In the genomic region with DNA sequence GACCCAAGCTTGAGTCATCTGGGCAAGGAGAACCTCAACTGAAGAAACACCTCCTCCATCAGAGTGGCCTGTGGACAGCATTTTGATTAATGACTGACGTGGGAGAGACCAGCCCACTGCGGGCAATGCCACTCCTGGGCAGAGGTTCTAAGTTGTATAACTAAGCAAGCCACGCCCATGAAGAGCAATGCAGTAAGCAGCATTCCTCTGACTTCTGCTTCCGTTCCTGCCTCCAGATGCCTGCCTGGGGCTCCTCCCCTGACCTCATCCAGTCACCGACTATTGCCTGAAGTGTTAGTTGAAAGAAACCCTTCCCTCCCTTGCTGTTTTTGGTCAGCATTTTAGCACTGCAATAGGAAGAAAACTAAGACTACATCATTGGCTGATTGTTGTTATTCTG, we compare ENCODE assay signal across 21 mouse cellular contexts.
DNase-seq lines count a peak whose midpoint lies in the region; ATAC-seq and TF ChIP-seq lines count a peak whose summit lies in the region.
"Had no signal": no experiment of that assay in that cellular context is flagged by ENCODE, and none has a peak within 500 bp of the region (broad histone marks: within the 10 kb centered on the region; RNA-seq: fewer than 3 reads in every experiment).

No protein-coding gene starts in this region.

- no peak for TF ChIP-seq POLR2A in kidney, adult 2 months (IDR thresholded peaks at IDR 0.05; ENCODE audit: low read depth, low read length)

- TF ChIP-seq CTCF in kidney, adult 2 months (conservative IDR thresholded peaks at IDR 0.05; ENCODE audit: insufficient read depth, insufficient read length, low read depth, low read length), result no peak

- H3K27me3 ChIP-seq in kidney, adult 2 months (replicated peaks; ENCODE audit: control insufficient read depth, insufficient read depth, low read length), result no peaks in the 10 kb centered on the region
- H3K27me3 ChIP-seq: liver, embryonic 12.5 days; stomach, embryonic 15.5 days had no signal

- peak; percentile 92 for ATAC-seq in megakaryocyte, adult 5-6 weeks (ENCODE audit: poor library complexity, severe bottlenecking)
- ATAC-seq: forebrain, embryonic 14.5 days; liver, embryonic 12.5 days had no signal

- peak; percentile 36 for DNase-seq in kidney, adult 2 months
- DNase-seq in kidney, postnatal 4 days, result no peak
- DNase-seq in ES-CJ7 (ENCODE audit: low read depth, low spot score), result peak; percentile 39
- peak; percentile 27 to 50 for DNase-seq in thymus, postnatal 36 days
- no peak for DNase-seq in layer of hippocampus, adult 9-11 months
- DNase-seq in adrenal gland, postnatal 10 days, result no peak
- no peak for DNase-seq in spleen, adult 12 weeks (ENCODE audit: low spot score)
- DNase-seq: adrenal gland, postnatal 25 days; cerebellum, postnatal 36 days; gastrocnemius, postnatal 36 days; heart, postnatal 14 days; kidney, adult 18-20 months; lung, embryonic 14.5 days; midbrain, embryonic 14.5 days had no signal

- 44% methylated on average over 5 of the region's 5 CpGs for WGBS in kidney, adult 2 months

- H3K27ac ChIP-seq in kidney, adult 2 months (ENCODE audit: insufficient read depth, low read depth, low read length), result no peak overlapping the region
- H3K27ac ChIP-seq: hindbrain, embryonic 14.5 days; liver, embryonic 12.5 days; stomach, embryonic 15.5 days had no signal

- no peaks in the 10 kb centered on the region for H3K36me3 ChIP-seq in kidney, adult 2 months (ENCODE audit: control insufficient read depth, insufficient read depth, low read length)
- H3K36me3 ChIP-seq: liver, embryonic 12.5 days; stomach, embryonic 15.5 days had no signal

- H3K4me1 ChIP-seq in kidney, adult 2 months (ENCODE audit: control insufficient read depth, insufficient read depth, low read length), result no peaks in the 10 kb centered on the region
- H3K4me1 ChIP-seq: liver, embryonic 12.5 days; stomach, embryonic 15.5 days had no signal

- no peak overlapping the region for H3K4me3 ChIP-seq in kidney, adult 2 months (ENCODE audit: insufficient read depth, low read depth, low read length)
- H3K4me3 ChIP-seq: erythroblast, embryonic 14.5 days; liver, embryonic 12.5 days; myocyte; stomach, embryonic 15.5 days had no signal

Comparison
In these comparisons a context has a peak if more than half of its experiments do, and no peak if none do; other contexts are left out.
1. DNase-seq: peak in kidney, adult 2 months (single experiment), ES-CJ7 (single experiment) and thymus, postnatal 36 days (2 of 2); none in kidney, postnatal 4 days (0 of 2), layer of hippocampus, adult 9-11 months (single experiment), adrenal gland, postnatal 10 days (single experiment) and spleen, adult 12 weeks (single experiment).